Mouse (Mus musculus) forebrain, embryonic 15.5 days (tissue): Measurements from ENCODE around the gene Iah1. TPM values are rescaled to one million over a fixed set of nuclear protein-coding genes. Genes with fewer than 3 reads are reported as not detected.

ENCODE experiments used
- polyA plus RNA-seq: library from polyadenylated mRNA; unstranded; fragments of >200 nt; fragmentation: Nextera tagmentation; extraction: Ambion mirVana; gene quantifications from 2 replicates; pipeline ENCODE4 v1.2.1, GENCODE M21; 2015

The Iah1 gene
- polyA plus RNA-seq, 1 experiment from 2014 or later: 44.3 TPM

Other genes starting within 250 kb of the Iah1 start
- gene Cpsf3, start 31.0 kb upstream of the Iah1 start, polyA plus RNA-seq: 116 and 117 TPM in 2 replicates
- 40.0 and 40.4 TPM in 2 replicates for gene Itgb1bp1, start 30.1 kb upstream of the Iah1 start, polyA plus RNA-seq
- gene Adam17, start 57.2 kb downstream of the Iah1 start, polyA plus RNA-seq: 19.4 and 20.0 TPM in 2 replicates
- 1,116 and 1,143 TPM in 2 replicates for gene Ywhaq, start 101.2 kb downstream of the Iah1 start, polyA plus RNA-seq